Mouse (Mus musculus) Muller cell, postnatal 12 days (primary cell): ENCODE results near the gene Vmn2r110.

Experiments
- DNase-seq: peaks from one replicate; pipeline ENCODE4 v3.0.0-alpha.2; 2015; ENCODE audit errors: inconsistent ontology term

Gene Vmn2r110

DNA sequence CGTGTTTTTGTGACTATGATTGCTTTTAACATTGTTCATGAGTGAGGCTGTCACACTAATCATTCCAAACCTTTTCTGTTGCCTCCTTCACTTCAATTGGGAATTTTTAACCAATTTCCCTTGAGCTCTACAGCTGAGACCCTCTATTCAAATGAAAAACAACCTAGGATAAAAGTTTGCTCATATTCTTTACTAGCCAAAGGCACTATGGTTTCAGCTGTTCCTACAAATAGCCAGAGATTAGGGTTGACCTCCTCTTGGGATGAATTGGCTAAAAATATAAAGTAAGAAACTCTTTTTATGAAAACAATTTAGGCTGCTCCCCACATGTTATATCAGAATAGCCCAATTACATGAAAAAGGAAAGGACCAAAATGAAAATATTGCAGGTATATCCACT is at the start of gene Vmn2r110:
Gene Vmn2r110 (minus strand): TSS at position 101 of the 400 bp plus-strand sequence.
- no peak for DNase-seq

DNA sequence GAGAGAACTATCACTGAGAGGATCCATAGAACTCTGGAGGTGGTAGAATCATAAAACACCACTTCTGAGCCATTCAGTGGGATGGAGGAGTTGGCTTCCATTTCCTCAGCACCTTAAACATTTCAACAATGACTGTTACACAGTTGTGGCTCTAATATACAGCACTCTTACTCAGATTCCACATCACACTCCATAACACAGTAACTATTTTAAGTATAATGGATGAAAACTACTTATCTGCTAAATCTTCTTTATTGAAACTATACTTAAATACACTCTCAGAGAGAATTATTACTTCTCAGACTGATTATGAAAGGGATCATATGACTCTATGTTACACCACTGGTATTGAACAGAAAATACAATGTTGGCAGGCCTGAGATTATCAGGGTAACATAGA is 28.6 kb upstream of the Vmn2r110 start, which contains the start of gene Fpr-rs3:
Gene Fpr-rs3 (minus strand): TSS at position 101 of the 400 bp plus-strand sequence.
- DNase-seq = no peak

DNA sequence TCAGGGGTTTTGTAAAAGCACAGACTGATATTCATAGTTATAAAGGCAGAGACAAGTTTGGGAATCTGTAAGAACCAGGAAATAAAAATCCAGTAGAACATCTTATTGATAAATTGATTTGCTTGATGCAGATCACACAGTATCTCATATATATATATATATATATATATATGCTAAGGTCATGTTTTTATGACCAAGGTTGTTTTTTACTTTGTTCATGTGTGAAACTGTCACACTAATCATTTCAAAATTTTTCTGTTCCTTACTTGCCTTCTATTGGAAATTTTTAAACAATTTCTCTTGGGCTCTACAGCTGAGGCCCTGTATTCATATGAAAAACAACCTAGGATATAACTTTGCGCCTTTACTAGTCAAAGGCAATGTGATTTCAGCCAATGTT is 31.6 kb downstream of the Vmn2r110 start, which contains the start of gene Vmn2r109:
Gene Vmn2r109 (minus strand): TSS at position 101 of the 400 bp plus-strand sequence.
- DNase-seq = no peak
